In genomic region chr10:4346489-4347135, GRCm38 (mm10) we compare ENCODE assay signal across 8 mouse cellular contexts. TPM values are rescaled to one million over a fixed set of nuclear protein-coding genes. Genes with fewer than 3 reads are reported as not detected.
DNase-seq lines count a peak whose midpoint lies in the region; ATAC-seq and TF ChIP-seq lines count a peak whose summit lies in the region.

No protein-coding gene starts in this region.

- WGBS in hindbrain, embryonic 13.5 days, result 5% methylated on average over 27 of the region's 28 CpGs

- in situ Hi-C loops in Patski (cut with MboI; ENCODE audit: low pct_unique_long_range_greater_than_20kb), result loop anchor here (5.0 kb wide), 1 partner anchor 349 kb away; no protein-coding TSS in a partner anchor

- POLR2A ChIA-PET in Patski (lab: Charles Lee), result no interaction called here

- ATAC-seq in Patski, result peak; percentile 90
- ATAC-seq in hindbrain, embryonic 13.5 days (ENCODE audit: low FRiP score), result peak; percentile 90

- no peak for TF ChIP-seq CTCF in Patski (IDR thresholded peaks at IDR 0.05)

- no peak for DNase-seq in Patski (ENCODE audit: low read depth, low spot score)
- DNase-seq in cerebellum, postnatal 10 days, result peak; percentile 94 to 95
- DNase-seq in frontal cortex, postnatal 14 days (ENCODE audit: low spot score in 2 of 2), result peak; percentile 76 to 81
- peak; percentile 85 to 90 for DNase-seq in layer of hippocampus, postnatal 14 days (ENCODE audit: low spot score in 2 of 2)
- peak; percentile 96 for DNase-seq in lung, postnatal 10 days
- peak; percentile 62 for DNase-seq in retina, adult 2 months (ENCODE audit: low read depth, low spot score)
- peak; percentile 87 for DNase-seq in thymus, postnatal 25 days

- no peak overlapping the region for H3K27ac ChIP-seq in hindbrain, embryonic 13.5 days

- CTCF ChIA-PET in Patski (lab: Charles Lee), result interaction anchor here (0.7 to 1.0 kb wide), 3 partner anchors 29 to 43 kb away, joined by 3 read pairs; no protein-coding TSS in a partner anchor

- H3K4me2 ChIP-seq in hindbrain, embryonic 13.5 days, result peak overlapping the region; percentile 56

- no peaks in the 10 kb centered on the region for H3K36me3 ChIP-seq in hindbrain, embryonic 13.5 days

- H3K4me3 ChIP-seq in hindbrain, embryonic 13.5 days, result peak overlapping the region; percentile 31

- H3K4me1 ChIP-seq in hindbrain, embryonic 13.5 days (replicated peaks), result peaks cover 7% of the 10 kb centered on the region

- H3K27me3 ChIP-seq in Patski, result no peaks in the 10 kb centered on the region
- H3K27me3 ChIP-seq in hindbrain, embryonic 13.5 days, result no peaks in the 10 kb centered on the region

- no peaks in the 10 kb centered on the region for H3K9me3 ChIP-seq in hindbrain, embryonic 13.5 days

- no peak overlapping the region for H3K9ac ChIP-seq in hindbrain, embryonic 13.5 days

RNA-seq across cellular contexts. Expression of gene Zbtb2, which starts 41.3 kb away (rescaled TPM):
- 19.0 TPM for polyA plus RNA-seq in Patski (2021)
- polyA plus RNA-seq in hindbrain, embryonic 13.5 days (2015; fragmentation: Nextera tagmentation; extraction: Ambion mirVana), result 15.7 and 16.0 TPM in 2 replicates
- total RNA-seq in layer of hippocampus, postnatal 14 days (2021), result 10 to 100 TPM in 1 of 2 experiments, 1 to 10 TPM in 1; 9.9 to 10.6 TPM
